In the genomic region with DNA sequence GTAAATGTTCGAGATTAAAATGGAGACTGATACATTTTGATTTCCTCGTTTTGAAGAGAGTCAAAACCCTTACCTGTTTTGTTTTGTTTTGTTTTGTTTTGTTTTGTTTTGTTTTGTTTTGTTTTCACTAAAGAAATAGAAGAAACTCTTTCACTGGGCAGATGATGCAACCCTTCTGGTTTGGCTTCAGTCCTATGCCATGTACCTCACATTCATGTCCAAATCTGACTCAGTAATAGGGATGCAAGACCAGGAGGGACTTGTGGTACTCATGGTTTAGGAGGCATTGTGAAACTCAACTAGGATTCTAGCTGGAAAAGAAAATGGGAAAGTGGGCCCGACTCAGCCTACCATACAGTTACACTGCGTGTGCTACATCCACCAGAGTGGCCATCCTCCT, we compare ENCODE assay signal across 20 mouse cellular contexts.
"Had no signal": no experiment of that assay in that cellular context is flagged by ENCODE, and none has a peak within 500 bp of the region (broad histone marks: within the 10 kb centered on the region; RNA-seq: fewer than 3 reads in every experiment).

No protein-coding gene starts in this region.

- H3K4me2 ChIP-seq: limb, embryonic 13.5 days; lung, embryonic 14.5 days; midbrain, embryonic 12.5 days; midbrain, embryonic 15.5 days; neural tube, embryonic 13.5 days had no signal

- H3K36me3 ChIP-seq: limb, embryonic 10.5 days; limb, embryonic 13.5 days; midbrain, embryonic 12.5 days; midbrain, embryonic 15.5 days; neural tube, embryonic 13.5 days had no signal

- H3K4me1 ChIP-seq: limb, embryonic 10.5 days; limb, embryonic 13.5 days; midbrain, embryonic 12.5 days; midbrain, embryonic 15.5 days; neural tube, embryonic 13.5 days had no signal

- H3K9ac ChIP-seq: limb, embryonic 13.5 days; liver, embryonic 14.5 days; liver, postnatal 0 days; lung, embryonic 14.5 days; midbrain, embryonic 12.5 days; midbrain, embryonic 15.5 days; neural tube, embryonic 13.5 days had no signal

- ATAC-seq: liver, postnatal 0 days; lung, postnatal 0 days; midbrain, embryonic 15.5 days had no signal

- H3K27ac ChIP-seq: kidney, postnatal 0 days; layer of hippocampus, adult 2 months; limb, embryonic 10.5 days; limb, embryonic 13.5 days; liver, embryonic 14.5 days; macrophage; midbrain, embryonic 12.5 days; midbrain, embryonic 15.5 days; neural tube, embryonic 13.5 days had no signal

- H3K9me3 ChIP-seq: limb, embryonic 10.5 days; limb, embryonic 13.5 days; midbrain, embryonic 12.5 days; midbrain, embryonic 15.5 days; neural tube, embryonic 13.5 days had no signal

- H3K4me3 ChIP-seq: layer of hippocampus, adult 2 months; limb, embryonic 10.5 days; limb, embryonic 13.5 days; midbrain, embryonic 12.5 days; midbrain, embryonic 15.5 days; neural tube, embryonic 13.5 days had no signal

- DNase-seq: kidney, postnatal 25 days; layer of hippocampus, adult 9-11 months; liver; liver, postnatal 0 days; lung, embryonic 14.5 days; retina, postnatal 1 day; right cerebral cortex, postnatal 25 days; spleen, adult 18-20 months; thymus, adult 2 months; thymus, postnatal 14 days had no signal

- H3K27me3 ChIP-seq: limb, embryonic 13.5 days; midbrain, embryonic 12.5 days; midbrain, embryonic 15.5 days; neural tube, embryonic 13.5 days had no signal
